Mouse (Mus musculus): ENCODE measurements around the gene Pcca. TPM values are rescaled to one million over a fixed set of nuclear protein-coding genes. Genes with fewer than 3 reads are reported as not detected.

Pcca gene
- total and polyA plus RNA-seq, 2 experiments from 2014 or later, result 13.4 to 39.1 TPM

DNA sequence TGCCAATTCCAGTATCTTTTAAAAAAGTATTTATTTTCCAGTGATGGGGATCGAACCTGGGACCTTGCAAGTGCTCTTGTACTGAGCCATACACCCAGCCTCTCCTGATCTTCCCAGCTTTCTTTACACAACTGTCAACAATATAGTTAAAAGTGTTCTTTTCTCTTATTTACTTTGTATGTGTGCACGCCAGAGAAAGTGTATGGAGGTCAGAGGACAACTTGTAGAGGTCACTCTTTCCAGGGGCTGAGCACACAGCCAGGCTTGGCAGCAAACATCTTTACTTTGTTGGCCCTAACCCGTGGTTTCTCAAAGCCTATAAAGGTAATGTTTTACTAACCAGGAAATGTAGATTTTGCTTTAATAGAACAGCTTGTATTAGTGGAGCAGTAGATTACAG, 22.6 kb upstream of the Pcca start:
- no peaks in the 10 kb centered on the region for H3K27me3 ChIP-seq (ENCODE audit: insufficient read depth, low read length)
- DNase-seq (ENCODE audit: low spot score) (no peak), ATAC-seq (no peak)
- no peak overlapping the region for H3K9ac ChIP-seq (replicated peaks; ENCODE audit: low read length)
- WGBS, result 74% methylated on average over 3 of the region's 3 CpGs
- no peak overlapping the region for H3K4me3 ChIP-seq (ENCODE audit: low read length)
- H3K36me3 ChIP-seq (ENCODE audit: insufficient read depth, low read length), result no peaks in the 10 kb centered on the region
- no peak for TF ChIP-seq CTCF (IDR thresholded peaks at IDR 0.05; ENCODE audit: low read depth)
- no peaks in the 10 kb centered on the region for H3K9me3 ChIP-seq (ENCODE audit: low read length)
- H3K27ac ChIP-seq, result no peak overlapping the region
- no peaks in the 10 kb centered on the region for H3K4me1 ChIP-seq (ENCODE audit: insufficient read depth, low read length)
- no peak overlapping the region for H3K4me2 ChIP-seq (ENCODE audit: low read depth, low read length)

DNA sequence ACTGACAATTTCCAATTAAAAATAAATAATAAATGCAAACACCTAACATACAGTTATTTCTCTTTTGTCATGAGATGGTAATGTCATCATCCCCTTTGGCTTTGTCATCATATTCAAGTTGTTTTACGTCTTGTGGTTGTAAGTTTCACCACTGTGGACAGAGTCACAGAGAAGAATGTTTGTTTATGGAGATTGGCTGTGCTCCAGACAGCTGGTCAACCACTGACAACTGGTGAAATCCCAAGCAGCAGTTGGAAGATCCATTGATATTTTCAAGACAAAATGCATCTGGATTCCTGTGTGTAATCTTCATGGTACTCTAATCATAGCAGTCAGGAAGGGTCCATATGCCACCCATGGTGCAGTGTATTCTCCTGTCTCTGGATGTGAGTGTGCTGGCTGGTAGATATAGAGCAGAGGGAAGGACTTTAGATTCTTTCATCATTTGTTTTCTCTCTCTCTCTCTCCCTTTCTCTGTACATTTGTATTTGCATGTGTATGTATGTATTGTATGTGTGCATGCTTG, 20.6 kb upstream of the Pcca start:
- no peak overlapping the region for H3K4me2 ChIP-seq (ENCODE audit: low read depth, low read length)
- no peak overlapping the region for H3K4me3 ChIP-seq (ENCODE audit: low read length)
- H3K9me3 ChIP-seq (ENCODE audit: low read length), result no peaks in the 10 kb centered on the region
- no peaks in the 10 kb centered on the region for H3K4me1 ChIP-seq (ENCODE audit: insufficient read depth, low read length)
- no peaks in the 10 kb centered on the region for H3K36me3 ChIP-seq (ENCODE audit: insufficient read depth, low read length)
- H3K27me3 ChIP-seq (ENCODE audit: insufficient read depth, low read length), result no peaks in the 10 kb centered on the region
- H3K27ac ChIP-seq, result no peak overlapping the region
- ATAC-seq (no peak), DNase-seq (ENCODE audit: low spot score) (no peak)
- 64% methylated on average over 1 of the region's 1 CpGs for WGBS
- no peak for TF ChIP-seq CTCF (IDR thresholded peaks at IDR 0.05; ENCODE audit: low read depth)
- no peak overlapping the region for H3K9ac ChIP-seq (replicated peaks; ENCODE audit: low read length)

DNA sequence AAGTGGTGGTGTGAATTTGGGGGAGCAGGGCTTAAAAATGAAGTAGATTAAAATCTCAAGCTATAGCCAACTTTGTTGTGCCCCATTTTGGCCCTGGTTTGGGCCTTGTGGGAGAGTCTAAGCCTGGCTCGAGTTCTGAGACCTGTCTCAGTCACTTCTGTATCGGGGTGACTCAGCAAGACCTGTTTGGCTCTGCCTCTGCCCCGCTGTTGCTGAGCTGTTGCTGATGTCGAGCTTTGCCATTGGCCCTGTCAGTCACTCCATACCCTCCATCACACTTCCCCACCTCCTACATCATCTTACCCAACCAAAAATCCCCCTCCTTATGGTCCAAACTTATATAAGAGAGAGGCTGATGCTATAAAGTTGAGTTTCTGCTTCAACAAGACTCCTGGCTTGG, 5.6 kb upstream of the Pcca start:
- H3K9ac ChIP-seq (replicated peaks; ENCODE audit: low read length), result no peak overlapping the region
- no peak overlapping the region for H3K4me2 ChIP-seq (ENCODE audit: low read depth, low read length)
- H3K4me3 ChIP-seq (ENCODE audit: low read length), result no peak overlapping the region
- H3K27me3 ChIP-seq (ENCODE audit: insufficient read depth, low read length), result no peaks in the 10 kb centered on the region
- WGBS, result 89% methylated on average over 4 of the region's 4 CpGs
- peaks cover under 1% of the 10 kb centered on the region for H3K4me1 ChIP-seq (ENCODE audit: insufficient read depth, low read length)
- ATAC-seq (no peak), DNase-seq (ENCODE audit: low spot score) (no peak)
- no peak for TF ChIP-seq CTCF (IDR thresholded peaks at IDR 0.05; ENCODE audit: low read depth)
- no peaks in the 10 kb centered on the region for H3K36me3 ChIP-seq (ENCODE audit: insufficient read depth, low read length)
- no peak overlapping the region for H3K27ac ChIP-seq
- peaks cover 4% of the 10 kb centered on the region; the same call in 1 of the 2 replicates for H3K9me3 ChIP-seq (ENCODE audit: low read length)

DNA sequence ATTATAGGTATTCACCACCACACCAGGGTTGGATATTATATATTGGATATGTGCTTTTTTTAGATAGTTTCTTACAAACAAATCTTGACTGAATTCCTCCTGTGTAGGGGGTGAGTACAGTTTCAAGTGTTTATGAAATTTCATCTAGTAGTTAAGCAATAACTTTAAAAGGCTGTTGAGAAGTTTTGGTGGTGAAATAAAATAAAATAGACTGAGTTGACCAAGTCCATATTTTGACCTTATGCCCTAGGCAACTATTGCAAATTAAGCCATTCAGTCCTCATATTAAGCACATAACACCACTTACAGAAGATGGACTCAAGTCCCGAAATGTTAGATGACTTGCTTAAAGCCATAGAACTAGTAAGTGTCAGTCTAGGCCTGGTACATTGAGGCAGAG, 1.9 kb downstream of the Pcca start:
- ATAC-seq (no peak), DNase-seq (ENCODE audit: low spot score) (no peak)
- WGBS, result 90% methylated on average over 1 of the region's 1 CpGs
- Histone ChIP-seq H3K9ac (replicated peaks; ENCODE audit: low read length) (no peak overlapping the region), H3K27me3 (ENCODE audit: insufficient read depth, low read length) (no peaks in the 10 kb centered on the region), H3K4me2 (ENCODE audit: low read depth, low read length) (no peak overlapping the region), H3K4me3 (ENCODE audit: low read length) (no peak overlapping the region), H3K27ac (no peak overlapping the region), H3K4me1 (ENCODE audit: insufficient read depth, low read length) (peaks cover 8% of the 10 kb centered on the region), H3K36me3 (ENCODE audit: insufficient read depth, low read length) (no peaks in the 10 kb centered on the region), H3K9me3 (ENCODE audit: low read length) (no peaks in the 10 kb centered on the region)
- TF ChIP-seq CTCF (IDR thresholded peaks at IDR 0.05; ENCODE audit: low read depth), result no peak

DNA sequence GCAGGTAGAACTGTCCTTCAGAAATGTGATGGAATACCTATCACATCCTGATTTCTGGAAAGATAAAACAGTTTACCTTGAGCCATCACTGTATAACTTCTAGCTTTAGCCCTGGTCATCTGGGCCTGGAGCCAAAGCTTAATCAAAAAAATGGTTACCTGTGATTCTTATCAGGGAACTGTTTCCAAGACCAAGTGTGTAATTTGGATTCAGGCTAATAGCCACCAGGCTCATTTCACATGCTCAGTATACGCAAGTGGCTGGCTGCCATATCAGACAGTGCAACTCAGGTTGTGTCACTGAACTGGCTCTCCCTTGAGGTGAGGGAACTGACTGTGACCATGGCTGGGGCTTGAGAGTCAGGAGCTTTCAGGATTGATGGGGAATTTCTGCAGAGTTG, 14.3 kb downstream of the Pcca start:
- no peak for ATAC-seq
- H3K9me3 ChIP-seq (ENCODE audit: low read length), result peaks cover 3% of the 10 kb centered on the region; the same call in 1 of the 2 replicates

DNA sequence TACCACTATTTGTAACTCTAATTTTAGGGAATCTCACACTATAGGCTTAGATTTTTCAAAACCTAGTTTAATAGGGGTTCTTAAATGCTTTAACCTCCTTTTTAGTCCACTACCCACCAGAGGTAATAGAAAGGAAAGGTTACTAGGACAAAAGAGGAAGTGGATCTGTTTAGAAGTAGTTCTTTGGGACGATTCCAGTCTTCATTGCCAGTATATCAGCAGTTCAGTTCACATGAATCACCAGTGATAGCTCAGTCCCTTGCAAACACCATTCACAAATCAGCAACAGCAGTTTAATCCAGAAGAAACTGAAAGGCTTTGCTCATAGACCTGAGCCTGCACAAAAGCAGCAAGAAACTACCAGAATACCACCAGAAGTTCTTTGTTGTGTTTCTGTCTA, 14.8 kb downstream of the Pcca start:
- no peak overlapping the region for H3K27ac ChIP-seq
- H3K4me2 ChIP-seq (ENCODE audit: low read depth, low read length), result no peak overlapping the region
- H3K27me3 ChIP-seq (ENCODE audit: insufficient read depth, low read length), result no peaks in the 10 kb centered on the region
- no peaks in the 10 kb centered on the region for H3K4me1 ChIP-seq (ENCODE audit: insufficient read depth, low read length)
- H3K36me3 ChIP-seq (ENCODE audit: insufficient read depth, low read length), result no peaks in the 10 kb centered on the region
- 90% methylated on average over 1 of the region's 1 CpGs for WGBS
- no peak for TF ChIP-seq CTCF (IDR thresholded peaks at IDR 0.05; ENCODE audit: low read depth)
- no peak overlapping the region for H3K9ac ChIP-seq (replicated peaks; ENCODE audit: low read length)
- H3K4me3 ChIP-seq (ENCODE audit: low read length), result no peak overlapping the region
- DNase-seq (ENCODE audit: low spot score) (no peak), ATAC-seq (no peak)
- peaks cover 3% of the 10 kb centered on the region; the same call in 1 of the 2 replicates for H3K9me3 ChIP-seq (ENCODE audit: low read length)

More for the DNA sequence above, 14.3 kb downstream of the Pcca start:
- Histone ChIP-seq H3K9ac (replicated peaks; ENCODE audit: low read length) (no peak overlapping the region), H3K36me3 (ENCODE audit: insufficient read depth, low read length) (no peaks in the 10 kb centered on the region), H3K4me2 (ENCODE audit: low read depth, low read length) (no peak overlapping the region), H3K4me3 (ENCODE audit: low read length) (no peak overlapping the region), H3K27ac (no peak overlapping the region), H3K27me3 (ENCODE audit: insufficient read depth, low read length) (no peaks in the 10 kb centered on the region), H3K4me1 (ENCODE audit: insufficient read depth, low read length) (no peaks in the 10 kb centered on the region)
- DNase-seq (ENCODE audit: low spot score), result no peak
- no peak for TF ChIP-seq CTCF (IDR thresholded peaks at IDR 0.05; ENCODE audit: low read depth)
- 100% methylated on average over 1 of the region's 1 CpGs for WGBS

DNA sequence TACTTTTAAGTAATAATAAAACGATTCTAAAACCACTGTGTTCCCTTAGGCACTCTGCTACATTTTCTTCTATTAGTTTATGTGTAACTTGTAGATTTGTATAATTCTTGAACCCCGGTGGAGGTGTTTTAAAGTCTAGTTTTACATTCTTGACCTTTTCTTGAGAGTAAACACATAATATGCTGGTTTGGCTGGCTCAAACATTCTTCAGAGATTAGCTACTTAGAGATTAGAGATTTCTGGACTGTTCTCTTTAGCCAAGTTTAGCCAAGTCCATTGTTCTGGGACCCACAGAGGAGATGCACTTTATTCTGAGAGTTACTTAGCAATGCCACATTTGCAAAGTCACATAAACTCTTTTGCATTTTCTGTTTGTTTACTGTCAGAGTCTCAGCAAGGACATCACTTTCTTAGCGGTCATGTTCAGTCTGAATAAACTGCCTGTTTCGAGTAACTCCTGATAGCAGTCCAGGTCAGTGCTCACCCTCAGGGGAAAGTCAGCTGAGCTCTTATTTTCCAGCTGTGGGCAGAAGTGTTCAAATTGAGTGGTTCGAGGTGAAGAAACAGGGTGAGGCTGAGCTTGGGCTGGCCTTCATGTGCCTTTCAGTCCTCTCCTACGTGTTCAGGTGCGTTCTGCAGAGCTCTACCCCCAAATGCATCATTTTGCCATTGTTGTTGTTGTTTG, 18.8 kb downstream of the Pcca start:
- Histone ChIP-seq H3K4me3 (ENCODE audit: low read length) (no peak overlapping the region), H3K36me3 (ENCODE audit: insufficient read depth, low read length) (no peaks in the 10 kb centered on the region), H3K9ac (replicated peaks; ENCODE audit: low read length) (no peak overlapping the region), H3K4me2 (ENCODE audit: low read depth, low read length) (no peak overlapping the region), H3K9me3 (ENCODE audit: low read length) (peaks cover 3% of the 10 kb centered on the region; the same call in 1 of the 2 replicates), H3K27ac (no peak overlapping the region), H3K27me3 (ENCODE audit: insufficient read depth, low read length) (no peaks in the 10 kb centered on the region), H3K4me1 (ENCODE audit: insufficient read depth, low read length) (no peaks in the 10 kb centered on the region)
- TF ChIP-seq CTCF (IDR thresholded peaks at IDR 0.05; ENCODE audit: low read depth), result no peak
- 81% methylated on average over 7 of the region's 7 CpGs for WGBS
- DNase-seq (ENCODE audit: low spot score) (no peak), ATAC-seq (no peak)
